Mouse (Mus musculus) kidney, embryonic 14.5 days (tissue): Measurements from ENCODE around the gene Jun. TPM values are rescaled to one million over a fixed set of nuclear protein-coding genes. Genes with fewer than 3 reads are reported as not detected.

Experiments used
- ATAC-seq: fragments of 200-750 bp; cut with Nextera tagmentation; 2 replicates; pipeline ENCODE4 v1.8.0; 2017; ENCODE audit warnings: moderate number of reproducible peaks, mild to moderate bottlenecking, moderate TSS enrichment, moderate library complexity; ENCODE audit not compliant: low FRiP score, low TSS enrichment
- H3K27ac ChIP-seq: fragments of 300-500 bp; sonication (generic); 2 replicates; pipeline ENCODE4 v1.5.1; 2014; ENCODE audit warnings: low read depth, mild to moderate bottlenecking, low read length, moderate library complexity, mixed read lengths
- H3K27me3 ChIP-seq: fragments of 300-500 bp; sonication (generic); 2 replicates; pipeline ENCODE4 v1.6.1; 2014; ENCODE audit warnings: mild to moderate bottlenecking, low read length; ENCODE audit not compliant: control insufficient read depth, insufficient read depth
- H3K36me3 ChIP-seq: fragments of 300-500 bp; sonication (generic); 2 replicates; pipeline ENCODE4 v1.6.1; 2014; ENCODE audit warnings: low read length, mixed read lengths; ENCODE audit not compliant: control insufficient read depth, insufficient read depth
- H3K4me1 ChIP-seq: fragments of 300-500 bp; sonication (generic); 2 replicates; pipeline ENCODE4 v1.6.1; 2014; ENCODE audit warnings: low read length, mixed read lengths; ENCODE audit not compliant: control insufficient read depth, insufficient read depth
- H3K4me2 ChIP-seq: fragments of 300-500 bp; sonication (generic); replicated peaks from 2 replicates; pipeline ENCODE4 v1.6.1; 2014; ENCODE audit warnings: low read depth, mild to moderate bottlenecking, low read length
- H3K4me3 ChIP-seq: fragments of 300-500 bp; sonication (generic); 2 replicates; pipeline ENCODE4 v1.5.1; 2014; ENCODE audit warnings: mild to moderate bottlenecking, low read length
- H3K9ac ChIP-seq: fragments of 300-500 bp; sonication (generic); 2 replicates; pipeline ENCODE4 v1.6.1; 2014; ENCODE audit warnings: low read depth, mild to moderate bottlenecking, low read length, moderate library complexity
- H3K9me3 ChIP-seq: fragments of 300-500 bp; sonication (generic); 2 replicates; pipeline ENCODE4 v1.6.1; 2016; ENCODE audit warnings: low read length; ENCODE audit not compliant: control insufficient read depth
- WGBS: fragments of 180-500 bp; shearing (Covaris S2); extraction: QIAGEN DNeasy Blood & Tissue Kit; methylation state at CpG from one replicate; pipeline ENCODE4 v1.1.7; 2014; 5-methylcytosine and 5-hydroxymethylcytosine counted together
- polyA plus RNA-seq: library from polyadenylated mRNA; unstranded; fragments of >200 nt; fragmentation: Nextera tagmentation; extraction: Ambion mirVana; gene quantifications from 2 replicates; pipeline ENCODE4 v1.2.1, GENCODE M21; 2014

The Jun gene
- polyA plus RNA-seq, 1 experiment from 2014 or later, result 30.2 TPM

- no peaks in the 10 kb centered on the region for H3K9me3 ChIP-seq
- H3K4me1 ChIP-seq, result no peaks in the 10 kb centered on the region
- no peak overlapping the region for H3K4me3 ChIP-seq
- no peak overlapping the region for H3K27ac ChIP-seq
- ATAC-seq, result no peak
- H3K36me3 ChIP-seq, result no peaks in the 10 kb centered on the region
- WGBS, result 72% methylated on average over 6 of the region's 6 CpGs
- H3K4me2 ChIP-seq, result no peak overlapping the region
- no peak overlapping the region for H3K9ac ChIP-seq
- no peaks in the 10 kb centered on the region for H3K27me3 ChIP-seq
These were observed 46.7 kb downstream of the Jun start for GRCm38 (mm10) chr4:95005251-95005830.

GRCm38 (mm10) chr4:95001043-95001775 lies 50.8 kb downstream of the Jun start:
- H3K9ac ChIP-seq, result no peak overlapping the region
- H3K4me1 ChIP-seq, result no peaks in the 10 kb centered on the region
- H3K4me3 ChIP-seq, result no peak overlapping the region
- H3K27ac ChIP-seq, result no peak overlapping the region
- no peak overlapping the region for H3K4me2 ChIP-seq
- no peak for ATAC-seq
- 60% methylated on average over 6 of the region's 6 CpGs for WGBS
- H3K27me3 ChIP-seq, result no peaks in the 10 kb centered on the region
- H3K9me3 ChIP-seq, result no peaks in the 10 kb centered on the region
- no peaks in the 10 kb centered on the region for H3K36me3 ChIP-seq

- H3K9ac ChIP-seq, result no peak overlapping the region
- H3K9me3 ChIP-seq, result no peaks in the 10 kb centered on the region
- 79% methylated on average over 1 of the region's 1 CpGs for WGBS
- no peak for ATAC-seq
- no peak overlapping the region for H3K4me3 ChIP-seq
- no peaks in the 10 kb centered on the region for H3K4me1 ChIP-seq
- no peaks in the 10 kb centered on the region for H3K27me3 ChIP-seq
- H3K27ac ChIP-seq, result no peak overlapping the region
- H3K36me3 ChIP-seq, result no peaks in the 10 kb centered on the region
- no peak overlapping the region for H3K4me2 ChIP-seq
These were observed 51.9 kb downstream of the Jun start for GRCm38 (mm10) chr4:95000147-95000546.

GRCm38 (mm10) chr4:94999249-94999648 lies 52.8 kb downstream of the Jun start:
- 47% methylated on average over 3 of the region's 3 CpGs for WGBS
- H3K4me3 ChIP-seq, result no peak overlapping the region
- no peaks in the 10 kb centered on the region for H3K36me3 ChIP-seq
- no peak overlapping the region for H3K4me2 ChIP-seq
- no peak overlapping the region for H3K27ac ChIP-seq
- no peak overlapping the region for H3K9ac ChIP-seq
- no peak for ATAC-seq
- H3K27me3 ChIP-seq, result no peaks in the 10 kb centered on the region
- no peaks in the 10 kb centered on the region for H3K9me3 ChIP-seq
- H3K4me1 ChIP-seq, result no peaks in the 10 kb centered on the region

Other genes starting within 250 kb of the Jun start
- gene Eqtn, start 123.4 kb downstream of the Jun start, polyA plus RNA-seq, result not detected in 2 replicates
- gene Mysm1, start 73.1 kb downstream of the Jun start, polyA plus RNA-seq, result 24.8 and 41.1 TPM in 2 replicates